Mouse (Mus musculus): ENCODE measurements around the gene Ttll9. TPM values are rescaled to one million over a fixed set of nuclear protein-coding genes. Genes with fewer than 3 reads are reported as not detected.
A peak's percentile ranks its signal among the peaks of the same experiment; 100 is the strongest.

Ttll9 gene
- polyA plus RNA-seq, 2 experiments, result 0.14 to 0.47 TPM

DNA sequence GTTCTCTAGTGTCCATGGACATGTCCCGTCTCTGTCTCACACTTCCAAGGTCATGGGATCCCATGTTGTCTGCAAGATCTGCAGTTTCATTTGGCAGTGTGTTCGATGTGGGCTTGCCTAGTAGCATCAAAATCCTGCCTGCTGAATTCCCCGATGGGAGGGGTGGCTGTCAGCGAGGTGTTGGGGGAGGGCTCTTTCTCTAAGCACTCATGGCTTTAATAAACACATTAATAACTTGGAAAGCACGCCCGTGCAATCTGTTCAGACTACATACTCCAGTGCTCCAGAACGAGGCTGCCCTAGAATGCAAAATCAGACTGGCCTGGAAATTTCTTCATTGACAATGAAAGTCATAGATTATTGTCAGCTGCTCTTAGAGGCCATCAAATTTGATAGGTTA is 15.2 kb upstream of the Ttll9 start:
- peaks cover 46% of the 10 kb centered on the region for H3K27me3 ChIP-seq (ENCODE audit: control insufficient read depth, insufficient read depth, low read length)
- no peaks in the 10 kb centered on the region for H3K36me3 ChIP-seq (ENCODE audit: control insufficient read depth, insufficient read depth, low read length)
- no peak overlapping the region for H3K4me3 ChIP-seq (replicated peaks; ENCODE audit: low read length)
- no peak overlapping the region for H3K27ac ChIP-seq (replicated peaks; ENCODE audit: low read depth, low read length)
- no peak overlapping the region for H3K4me2 ChIP-seq (replicated peaks; ENCODE audit: low read depth, low read length, severe bottlenecking)
- peaks cover 7% of the 10 kb centered on the region for H3K4me1 ChIP-seq (ENCODE audit: control insufficient read depth, insufficient read depth, low read length)
- no peak for TF ChIP-seq POLR2A (IDR thresholded peaks at IDR 0.05; ENCODE audit: borderline replicate concordance, extremely low read depth, insufficient read depth, insufficient read length)
- DNase-seq (ENCODE audit: low spot score) (no peak), ATAC-seq (ENCODE audit: low FRiP score, low read depth) (no peak)
- no peaks in the 10 kb centered on the region for H3K9me3 ChIP-seq (ENCODE audit: control insufficient read depth, low read length)
- H3K9ac ChIP-seq (ENCODE audit: low read depth, low read length, severe bottlenecking), result no peak overlapping the region
- 48% methylated on average over 7 of the region's 7 CpGs for WGBS

DNA sequence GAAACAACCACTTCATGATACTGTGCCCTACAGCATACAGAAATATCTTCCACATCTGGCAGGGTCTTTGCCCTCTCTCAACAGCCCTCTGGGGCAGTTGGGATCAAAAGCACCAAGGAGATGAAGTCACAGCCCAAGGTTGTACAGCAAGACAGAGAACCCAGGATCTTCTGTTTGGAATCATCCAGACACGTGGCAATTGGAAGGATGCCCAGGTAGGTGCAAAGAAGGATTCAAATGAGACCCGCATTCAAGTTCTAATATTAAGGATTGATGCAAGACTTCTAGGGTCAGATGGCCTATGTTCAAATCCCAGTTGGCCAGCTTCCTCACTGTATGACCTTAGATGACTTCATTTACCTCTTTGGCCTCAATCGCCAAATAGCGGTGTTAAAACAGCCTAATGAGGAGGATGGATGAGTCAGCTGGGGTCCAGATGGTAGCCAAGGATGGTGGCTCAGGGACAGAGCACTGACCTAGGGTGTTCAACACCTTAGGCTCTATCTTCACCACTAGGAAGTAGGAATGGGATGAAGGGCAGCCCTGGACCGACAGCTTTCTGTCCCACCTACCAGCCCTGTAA is 13.8 kb upstream of the Ttll9 start:
- TF ChIP-seq POLR2A (IDR thresholded peaks at IDR 0.05; ENCODE audit: borderline replicate concordance, extremely low read depth, insufficient read depth, insufficient read length), result no peak
- Histone ChIP-seq H3K27me3 (ENCODE audit: control insufficient read depth, insufficient read depth, low read length) (peaks cover 33% of the 10 kb centered on the region), H3K36me3 (ENCODE audit: control insufficient read depth, insufficient read depth, low read length) (no peaks in the 10 kb centered on the region), H3K4me3 (replicated peaks; ENCODE audit: low read length) (no peak overlapping the region), H3K4me2 (replicated peaks; ENCODE audit: low read depth, low read length, severe bottlenecking) (no peak overlapping the region), H3K9me3 (ENCODE audit: control insufficient read depth, low read length) (no peaks in the 10 kb centered on the region), H3K4me1 (ENCODE audit: control insufficient read depth, insufficient read depth, low read length) (no peaks in the 10 kb centered on the region), H3K27ac (replicated peaks; ENCODE audit: low read depth, low read length) (no peak overlapping the region), H3K9ac (ENCODE audit: low read depth, low read length, severe bottlenecking) (no peak overlapping the region)
- DNase-seq (ENCODE audit: low spot score), result no peak
- ATAC-seq (ENCODE audit: low FRiP score, low read depth), result no peak
- WGBS, result 72% methylated on average over 5 of the region's 5 CpGs

DNA sequence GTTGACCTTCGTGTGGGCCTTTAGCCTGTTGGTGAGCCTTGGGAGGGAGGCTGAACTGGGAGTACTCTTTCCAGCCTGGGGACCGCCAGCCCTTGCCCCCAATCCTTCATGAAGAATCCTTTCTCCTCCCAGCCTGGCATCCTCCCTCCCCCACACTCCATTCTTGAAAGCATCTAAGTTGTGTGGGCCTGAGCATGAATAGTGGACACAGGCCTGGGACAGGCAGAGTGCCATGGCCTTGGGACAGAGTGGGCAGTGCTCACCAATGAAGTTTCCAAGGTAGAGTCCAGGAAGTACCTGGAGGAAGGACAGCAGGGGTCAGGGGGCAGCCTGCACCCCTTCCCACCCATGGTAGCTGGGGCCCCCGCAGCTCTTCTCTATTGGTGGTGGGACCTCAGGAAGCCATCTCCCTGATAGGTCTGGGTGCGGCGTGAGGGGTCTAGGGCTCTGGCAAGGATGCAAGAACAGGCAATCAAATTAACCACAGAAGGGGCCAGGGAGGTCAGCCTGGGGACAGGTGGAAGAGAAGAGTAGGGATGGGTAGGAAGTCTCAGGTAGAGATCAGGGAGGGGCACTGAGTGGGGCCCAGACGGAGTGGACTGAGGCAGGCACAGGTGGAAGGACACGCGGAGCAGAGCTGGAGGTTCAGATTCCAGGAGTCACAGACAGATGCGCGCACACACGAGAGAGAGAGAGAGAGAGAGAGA is 11.8 kb upstream of the Ttll9 start:
- Histone ChIP-seq H3K27me3 (ENCODE audit: control insufficient read depth, insufficient read depth, low read length) (peaks cover 20% of the 10 kb centered on the region), H3K4me1 (ENCODE audit: control insufficient read depth, insufficient read depth, low read length) (no peaks in the 10 kb centered on the region), H3K27ac (replicated peaks; ENCODE audit: low read depth, low read length) (no peak overlapping the region), H3K36me3 (ENCODE audit: control insufficient read depth, insufficient read depth, low read length) (no peaks in the 10 kb centered on the region), H3K9ac (ENCODE audit: low read depth, low read length, severe bottlenecking) (peak overlapping the region; percentile 69; the same call in 1 of the 2 replicates), H3K4me3 (replicated peaks; ENCODE audit: low read length) (peak overlapping the region; percentile 47; the same call in 1 of the 2 replicates), H3K4me2 (replicated peaks; ENCODE audit: low read depth, low read length, severe bottlenecking) (peak overlapping the region; percentile 99), H3K9me3 (ENCODE audit: control insufficient read depth, low read length) (no peaks in the 10 kb centered on the region)
- DNase-seq (ENCODE audit: low spot score), result no peak
- ATAC-seq (ENCODE audit: low FRiP score, low read depth), result no peak
- no peak for TF ChIP-seq POLR2A (IDR thresholded peaks at IDR 0.05; ENCODE audit: borderline replicate concordance, extremely low read depth, insufficient read depth, insufficient read length)
- 39% methylated on average over 11 of the region's 11 CpGs for WGBS

DNA sequence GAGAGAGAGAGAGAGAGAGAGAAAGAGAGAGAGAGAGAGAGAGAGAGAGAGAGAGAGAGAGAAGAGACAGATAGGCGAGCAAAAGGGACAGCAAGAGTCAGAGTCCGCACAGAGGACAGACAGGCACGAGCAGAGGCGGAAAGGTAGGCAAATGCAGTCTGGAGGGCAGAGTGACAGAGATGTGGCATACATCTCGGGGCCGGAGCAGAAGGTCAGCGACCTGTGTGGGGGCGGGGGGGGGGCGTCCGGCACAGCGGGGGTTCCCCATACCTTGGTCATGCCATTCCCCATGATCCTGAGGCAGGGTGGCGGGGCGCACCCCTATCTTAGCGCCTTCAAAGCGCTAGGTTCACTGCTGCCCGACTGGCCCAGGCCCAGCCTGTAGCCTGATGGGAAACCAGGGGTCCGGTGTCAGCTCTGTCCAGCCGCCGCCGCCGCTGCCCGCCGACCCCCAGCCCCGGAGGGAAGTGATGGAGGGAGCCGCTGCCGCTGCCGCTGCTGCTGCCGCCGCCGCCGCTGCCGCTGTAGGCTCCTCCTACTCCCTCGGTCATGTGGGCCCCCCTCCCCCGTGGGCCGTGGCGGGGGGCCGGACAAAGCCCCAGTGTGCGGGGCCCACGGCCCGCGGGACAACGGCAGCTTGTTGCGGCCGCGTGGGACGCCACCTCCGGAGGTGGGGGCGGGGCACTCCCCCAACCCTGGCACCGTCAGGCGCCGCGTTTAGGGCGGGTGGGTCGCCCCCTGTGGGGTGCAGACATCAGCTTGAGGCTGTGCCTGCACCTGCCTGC is 11.0 kb upstream of the Ttll9 start, which contains the start of gene Dusp15:
TSS of gene Dusp15 (minus strand) at position 634 of the 785 bp plus-strand sequence.
- Histone ChIP-seq H3K4me1 (ENCODE audit: control insufficient read depth, insufficient read depth, low read length) (no peaks in the 10 kb centered on the region), H3K9me3 (ENCODE audit: control insufficient read depth, low read length) (no peaks in the 10 kb centered on the region), H3K27ac (replicated peaks; ENCODE audit: low read depth, low read length) (no peak within 1 kb of the TSS), H3K27me3 (ENCODE audit: control insufficient read depth, insufficient read depth, low read length) (peaks cover 20% of the 10 kb centered on the region), H3K4me3 (replicated peaks; ENCODE audit: low read length) (peak within 1 kb of the TSS; percentile 47), H3K4me2 (replicated peaks; ENCODE audit: low read depth, low read length, severe bottlenecking) (peak within 1 kb of the TSS; percentile 99), H3K36me3 (ENCODE audit: control insufficient read depth, insufficient read depth, low read length) (no peaks in the 10 kb centered on the region), H3K9ac (ENCODE audit: low read depth, low read length, severe bottlenecking) (peak within 1 kb of the TSS; percentile 69)
- DNase-seq (ENCODE audit: low spot score), result no peak
- ATAC-seq (ENCODE audit: low FRiP score, low read depth), result peak; percentile 44
- 1% methylated on average over 18 of the region's 54 CpGs for WGBS
- TF ChIP-seq POLR2A (IDR thresholded peaks at IDR 0.05; ENCODE audit: borderline replicate concordance, extremely low read depth, insufficient read depth, insufficient read length), result no peak
